Mouse (Mus musculus): ENCODE results near the gene Gstm2. TPM values are rescaled to one million over a fixed set of nuclear protein-coding genes. Genes with fewer than 3 reads are reported as not detected.
"Not testable (repeated sequence)": the region's sequence is repeated elsewhere in the genome, so short reads cannot be mapped to it uniquely, and the experiment has no call there.

The Gstm2 gene
- polyA plus RNA-seq (2015; fragmentation: Nextera tagmentation; extraction: Ambion mirVana): 42.0 and 46.6 TPM in 2 replicates

DNA sequence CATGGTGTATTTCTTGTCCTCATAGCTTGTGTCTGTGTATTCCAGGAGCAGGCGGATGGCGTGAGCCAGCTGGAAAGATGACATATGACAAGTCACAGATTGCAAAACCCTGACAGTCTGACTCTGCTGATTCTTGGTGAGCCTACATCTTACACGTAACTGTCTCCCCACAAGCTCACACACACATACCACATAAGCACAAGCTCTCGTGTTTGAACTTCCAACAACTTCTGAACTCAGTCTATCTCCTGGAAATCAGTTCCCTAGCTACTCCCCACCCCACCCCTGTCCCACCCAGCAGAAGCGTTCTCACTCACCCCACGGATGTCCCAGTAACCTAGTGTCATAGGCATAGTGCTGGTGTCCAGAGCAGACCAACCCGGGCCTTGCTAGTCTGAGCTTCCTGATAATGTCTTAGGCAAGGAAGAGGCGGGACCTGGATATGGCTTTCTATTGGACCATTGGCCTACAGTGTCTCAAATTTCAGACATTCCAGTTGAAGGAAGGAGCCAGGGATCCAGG lies at the start of gene Gstm2:
Gene Gstm2 (minus strand): TSS at position 413 of the 522 bp plus-strand sequence.
- H3K4me3 ChIP-seq: peak within 1 kb of the TSS; percentile 23
- H3K36me3 ChIP-seq: no peaks in the 10 kb centered on the region
- no peaks in the 10 kb centered on the region for H3K9me3 ChIP-seq
- WGBS: 51% methylated on average over 8 of the region's 8 CpGs
- H3K4me2 ChIP-seq: peak within 1 kb of the TSS; percentile 45
- H3K4me1 ChIP-seq: peaks cover 12% of the 10 kb centered on the region; the same call in 1 of the 2 replicates
- H3K27me3 ChIP-seq: no peaks in the 10 kb centered on the region
- no peak within 1 kb of the TSS for H3K9ac ChIP-seq
- ATAC-seq (ENCODE audit: insufficient number of reproducible peaks, insufficient read depth, low FRiP score, low TSS enrichment, low read depth): peak; percentile 59; the same call in 1 of the 2 replicates
- H3K27ac ChIP-seq: peak within 1 kb of the TSS; percentile 11; the same call in 1 of the 2 replicates

DNA sequence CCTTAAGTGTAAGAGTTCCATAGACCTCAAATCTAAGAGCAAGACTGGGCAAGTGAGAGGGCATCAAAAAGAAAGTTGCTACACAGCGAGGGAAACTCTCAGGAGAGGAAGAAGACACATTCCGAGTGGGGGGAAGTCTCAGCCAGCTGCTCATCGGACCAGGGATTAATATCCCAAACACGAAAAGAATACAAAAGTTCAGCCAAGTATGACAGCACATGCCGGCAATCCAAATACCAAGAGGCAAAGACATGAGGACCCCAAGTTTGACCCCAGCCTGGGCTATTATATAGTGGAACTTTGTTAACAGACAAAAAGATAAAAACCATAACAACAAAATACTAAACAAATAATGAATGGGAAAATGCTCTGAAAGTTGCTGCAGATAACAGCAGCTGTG lies 46.9 kb upstream of the Gstm2 start:
- H3K4me2 ChIP-seq: no peak overlapping the region
- H3K27ac ChIP-seq: no peak overlapping the region
- ATAC-seq (ENCODE audit: insufficient number of reproducible peaks, insufficient read depth, low FRiP score, low TSS enrichment, low read depth): no peak
- H3K4me1 ChIP-seq: no peaks in the 10 kb centered on the region
- H3K4me3 ChIP-seq: no peak overlapping the region
- H3K36me3 ChIP-seq: no peaks in the 10 kb centered on the region
- WGBS: 72% methylated on average over 5 of the region's 5 CpGs
- H3K27me3 ChIP-seq: no peaks in the 10 kb centered on the region
- H3K9me3 ChIP-seq: no peaks in the 10 kb centered on the region
- no peak overlapping the region for H3K9ac ChIP-seq

DNA sequence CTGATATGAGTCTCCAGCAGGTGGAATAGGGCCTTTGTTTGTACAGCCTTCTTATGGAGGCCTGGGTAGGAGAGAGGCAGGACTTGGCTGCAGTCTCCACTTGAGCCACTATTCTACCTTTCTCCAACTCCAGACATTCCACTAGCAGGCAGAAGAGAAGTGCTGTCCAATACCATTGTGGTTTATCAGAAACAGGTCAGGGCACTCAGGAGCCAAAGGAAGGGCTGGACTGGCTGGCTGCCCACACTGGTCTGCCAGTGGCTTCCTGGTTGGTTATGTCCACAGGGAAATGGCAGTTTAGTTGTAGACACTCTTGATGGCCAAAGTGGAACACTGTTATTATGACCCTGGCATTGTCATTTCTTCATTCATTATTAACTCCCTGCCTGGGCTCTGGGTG lies 45.9 kb upstream of the Gstm2 start:
- Histone ChIP-seq H3K27ac (no peak overlapping the region), H3K9ac (no peak overlapping the region), H3K4me2 (no peak overlapping the region), H3K36me3 (no peaks in the 10 kb centered on the region), H3K27me3 (no peaks in the 10 kb centered on the region), H3K4me3 (no peak overlapping the region), H3K4me1 (no peaks in the 10 kb centered on the region), H3K9me3 (no peaks in the 10 kb centered on the region)
- ATAC-seq (ENCODE audit: insufficient number of reproducible peaks, insufficient read depth, low FRiP score, low TSS enrichment, low read depth): no peak

DNA sequence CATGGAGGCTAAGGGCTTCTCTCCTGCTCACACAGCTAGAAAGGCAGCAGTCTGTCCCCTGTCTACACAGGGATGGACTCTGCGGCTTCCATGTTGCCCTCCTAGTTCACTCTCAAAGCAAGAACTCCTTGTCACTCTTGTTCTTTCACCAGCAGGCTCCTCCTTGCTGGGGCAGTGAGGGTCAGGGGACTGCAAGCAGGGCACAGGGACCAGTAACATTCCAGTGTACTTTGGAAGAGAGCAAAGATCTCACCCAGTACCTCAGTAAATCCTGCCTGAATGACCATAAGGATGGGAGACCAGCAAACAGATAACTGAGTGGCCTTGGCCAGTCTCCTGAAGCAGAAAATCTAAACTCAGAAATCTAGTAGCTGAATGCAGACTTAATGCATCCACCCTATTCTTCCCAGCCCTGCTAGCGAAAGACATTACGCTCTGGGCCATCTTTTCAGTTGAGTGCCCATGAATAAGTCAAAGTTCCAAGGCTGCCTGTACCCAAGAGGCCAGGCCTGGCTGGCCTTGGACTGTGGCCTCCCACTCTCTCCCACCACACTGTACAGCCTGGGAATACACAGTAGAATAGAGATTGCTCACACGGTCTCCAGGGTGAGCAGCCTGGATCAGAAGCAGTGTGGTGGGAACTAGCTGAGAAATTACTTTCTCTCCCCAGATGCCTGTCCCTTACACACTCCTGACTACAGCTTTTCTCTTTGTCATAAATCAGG lies 42.5 kb upstream of the Gstm2 start:
- Histone ChIP-seq H3K36me3 (no peaks in the 10 kb centered on the region), H3K27me3 (no peaks in the 10 kb centered on the region), H3K4me2 (no peak overlapping the region), H3K27ac (no peak overlapping the region), H3K9me3 (no peaks in the 10 kb centered on the region), H3K9ac (no peak overlapping the region), H3K4me3 (no peak overlapping the region), H3K4me1 (no peaks in the 10 kb centered on the region)
- 84% methylated on average over 4 of the region's 4 CpGs for WGBS
- ATAC-seq (ENCODE audit: insufficient number of reproducible peaks, insufficient read depth, low FRiP score, low TSS enrichment, low read depth): no peak

DNA sequence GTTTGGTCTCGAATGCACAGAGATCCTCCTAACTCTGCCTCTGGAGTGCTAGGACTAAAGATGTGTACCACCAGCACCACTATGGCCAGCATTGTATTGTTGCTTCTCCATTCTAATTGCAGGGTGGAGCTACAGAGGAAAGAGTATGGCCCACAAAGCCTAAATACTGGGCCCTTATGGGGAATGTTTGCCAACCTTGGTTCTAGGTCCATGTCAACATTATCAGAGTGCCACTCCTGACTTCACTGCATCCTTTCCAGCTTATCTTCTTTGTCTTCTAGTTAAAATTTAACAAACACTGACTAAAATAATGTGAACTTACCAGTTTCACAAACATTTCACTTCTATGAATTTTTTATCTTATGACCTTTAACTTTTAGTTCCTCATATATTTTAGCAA lies 40.3 kb upstream of the Gstm2 start:
- Histone ChIP-seq H3K4me3 (no peak overlapping the region), H3K4me1 (no peaks in the 10 kb centered on the region), H3K4me2 (no peak overlapping the region), H3K9me3 (no peaks in the 10 kb centered on the region), H3K9ac (no peak overlapping the region), H3K27ac (no peak overlapping the region), H3K36me3 (no peaks in the 10 kb centered on the region), H3K27me3 (no peaks in the 10 kb centered on the region)
- 71% methylated on average over 1 of the region's 1 CpGs for WGBS
- ATAC-seq (ENCODE audit: insufficient number of reproducible peaks, insufficient read depth, low FRiP score, low TSS enrichment, low read depth): no peak

DNA sequence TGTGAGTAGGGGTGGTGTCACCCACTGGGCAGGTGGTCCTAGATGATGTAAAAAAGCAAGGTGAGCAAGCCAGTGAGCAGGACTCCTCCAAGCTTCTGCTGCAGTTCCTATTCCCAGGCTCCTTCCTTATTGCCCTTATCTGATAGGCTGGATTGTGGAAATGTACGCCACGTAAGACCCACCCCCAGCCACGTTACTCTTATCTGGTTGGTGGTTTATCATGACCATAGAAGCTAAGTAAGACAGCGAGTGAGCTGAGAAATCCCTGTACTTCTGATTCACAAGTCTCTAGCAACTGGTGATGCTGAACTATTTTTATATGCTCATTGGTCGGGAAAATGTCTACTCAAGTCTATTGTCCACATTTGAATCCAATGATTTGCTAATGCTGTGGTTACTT lies 39.8 kb upstream of the Gstm2 start:
- Histone ChIP-seq H3K27ac (no peak overlapping the region), H3K36me3 (no peaks in the 10 kb centered on the region), H3K27me3 (no peaks in the 10 kb centered on the region), H3K4me3 (no peak overlapping the region), H3K4me1 (no peaks in the 10 kb centered on the region), H3K4me2 (no peak overlapping the region), H3K9ac (no peak overlapping the region), H3K9me3 (no peaks in the 10 kb centered on the region)
- no peak for ATAC-seq (ENCODE audit: insufficient number of reproducible peaks, insufficient read depth, low FRiP score, low TSS enrichment, low read depth)
- 75% methylated on average over 5 of the region's 5 CpGs for WGBS

DNA sequence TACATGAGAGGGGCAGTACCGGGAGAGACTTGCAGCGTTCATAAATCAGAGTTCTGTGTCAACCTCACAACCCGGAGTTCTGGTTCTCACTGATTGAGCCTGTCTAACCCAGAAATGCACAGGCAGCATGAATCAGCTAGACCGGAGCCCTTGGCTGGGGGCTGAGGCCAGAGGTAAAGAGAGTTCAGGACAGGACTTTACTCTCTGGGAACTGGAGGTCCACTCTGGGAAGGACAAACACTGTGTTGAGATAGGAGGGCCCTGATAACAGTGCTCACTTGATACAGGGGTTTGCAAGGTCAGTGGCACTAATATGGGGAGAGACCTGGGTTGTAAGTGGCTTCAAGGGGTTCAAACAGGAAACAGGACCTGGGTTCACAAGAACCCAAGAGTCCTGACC lies 39.1 kb upstream of the Gstm2 start:
- H3K9ac ChIP-seq: no peak overlapping the region
- no peak for ATAC-seq (ENCODE audit: insufficient number of reproducible peaks, insufficient read depth, low FRiP score, low TSS enrichment, low read depth)

DNA sequence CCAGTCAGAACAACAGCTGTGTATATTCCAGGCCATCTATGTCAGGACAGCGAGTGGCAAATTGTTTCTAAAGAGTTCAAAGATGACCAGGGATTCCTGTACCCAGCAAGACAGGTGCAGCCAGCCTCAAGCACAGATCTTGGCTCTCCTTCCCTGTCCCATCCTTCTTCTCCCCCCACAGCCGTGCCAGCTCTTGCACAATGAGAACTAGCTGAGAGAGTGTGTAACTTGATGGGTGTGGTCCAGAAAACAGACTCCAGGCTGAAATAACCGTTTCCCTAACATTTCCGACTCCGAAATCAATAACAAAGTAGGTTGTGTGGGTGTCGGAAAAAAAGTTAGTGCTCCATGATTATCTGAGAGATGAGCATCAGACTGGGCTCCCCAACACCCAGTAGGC lies 36.4 kb upstream of the Gstm2 start:
- H3K27ac ChIP-seq: no peak overlapping the region
- no peaks in the 10 kb centered on the region for H3K9me3 ChIP-seq
- no peak overlapping the region for H3K4me2 ChIP-seq
- H3K4me1 ChIP-seq: peaks cover 6% of the 10 kb centered on the region; the same call in 1 of the 2 replicates
- no peak overlapping the region for H3K9ac ChIP-seq
- no peaks in the 10 kb centered on the region for H3K36me3 ChIP-seq
- no peak overlapping the region for H3K4me3 ChIP-seq
- H3K27me3 ChIP-seq: no peaks in the 10 kb centered on the region
- no peak for ATAC-seq (ENCODE audit: insufficient number of reproducible peaks, insufficient read depth, low FRiP score, low TSS enrichment, low read depth)
- WGBS: 71% methylated on average over 6 of the region's 6 CpGs

More for the DNA sequence above, 39.1 kb upstream of the Gstm2 start:
- Histone ChIP-seq H3K27me3 (no peaks in the 10 kb centered on the region), H3K4me3 (no peak overlapping the region), H3K4me2 (no peak overlapping the region), H3K9me3 (no peaks in the 10 kb centered on the region), H3K4me1 (no peaks in the 10 kb centered on the region), H3K27ac (no peak overlapping the region), H3K36me3 (no peaks in the 10 kb centered on the region)
- 79% methylated on average over 4 of the region's 4 CpGs for WGBS

DNA sequence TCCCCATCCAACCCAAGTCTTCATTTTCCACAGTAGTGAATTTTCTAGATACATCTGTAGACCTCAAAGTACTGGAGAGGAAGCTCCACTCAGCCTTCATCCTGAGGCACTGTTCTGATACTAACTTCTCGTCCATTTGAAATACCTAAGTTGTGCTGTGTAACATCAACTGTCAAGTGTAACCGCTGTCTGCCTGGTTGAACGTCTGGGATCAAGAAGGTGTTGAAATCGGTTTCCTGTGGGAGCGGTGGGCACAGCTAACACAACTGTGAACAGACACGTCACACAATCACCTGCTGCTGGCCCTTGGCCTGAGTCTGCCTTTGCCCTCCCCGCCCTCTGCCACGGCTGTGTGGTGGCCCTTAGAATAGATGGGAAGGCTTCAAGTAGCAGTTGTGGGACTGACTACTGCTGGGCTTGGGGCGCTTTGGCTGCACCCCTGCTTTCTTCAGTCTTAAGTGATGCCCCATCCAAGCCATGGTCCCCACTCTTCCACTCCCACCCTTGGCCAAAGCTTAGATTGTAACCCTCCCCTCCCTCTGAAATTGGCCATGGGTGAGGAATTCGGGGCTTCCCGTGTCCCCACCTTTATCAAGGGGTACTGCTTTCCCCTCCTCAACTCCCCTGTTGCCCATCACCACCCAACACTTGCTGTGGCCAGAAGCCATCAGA lies 34.2 kb upstream of the Gstm2 start:
- ATAC-seq (ENCODE audit: insufficient number of reproducible peaks, insufficient read depth, low FRiP score, low TSS enrichment, low read depth); H3K9ac ChIP-seq; H3K4me3 ChIP-seq; H3K36me3 ChIP-seq; H3K27ac ChIP-seq; H3K4me2 ChIP-seq; H3K9me3 ChIP-seq; H3K27me3 ChIP-seq: not testable (repeated sequence)
- peaks cover 15% of the 10 kb centered on the region for H3K4me1 ChIP-seq
- 80% methylated on average over 11 of the region's 11 CpGs for whole genome bisulfite sequencing

DNA sequence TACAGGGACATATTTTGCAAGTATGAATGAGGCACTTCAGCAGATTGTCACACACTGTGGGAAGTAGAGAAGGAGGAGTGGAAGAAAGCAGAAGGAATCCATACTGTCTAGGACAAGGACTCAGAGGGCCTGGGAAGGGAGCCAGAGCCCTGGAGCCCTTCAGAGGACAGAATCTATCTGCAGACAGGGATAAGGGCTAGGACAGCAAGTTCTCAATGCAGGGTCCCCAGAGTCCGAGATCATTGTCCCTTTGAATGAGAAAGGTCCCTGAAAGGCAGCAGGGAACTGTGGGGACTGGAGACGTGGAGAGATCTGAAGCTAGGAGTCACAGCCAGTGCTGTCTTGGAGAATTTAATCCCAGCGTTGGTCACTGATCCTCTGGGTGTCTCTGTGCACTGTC lies 33.0 kb upstream of the Gstm2 start:
- not testable (repeated sequence) for H3K9me3 ChIP-seq; H3K4me2 ChIP-seq; H3K4me3 ChIP-seq; H3K27me3 ChIP-seq; H3K36me3 ChIP-seq; H3K27ac ChIP-seq; ATAC-seq (ENCODE audit: insufficient number of reproducible peaks, insufficient read depth, low FRiP score, low TSS enrichment, low read depth); H3K9ac ChIP-seq
- peaks cover 15% of the 10 kb centered on the region for H3K4me1 ChIP-seq
- WGBS: 68% methylated on average over 3 of the region's 3 CpGs

DNA sequence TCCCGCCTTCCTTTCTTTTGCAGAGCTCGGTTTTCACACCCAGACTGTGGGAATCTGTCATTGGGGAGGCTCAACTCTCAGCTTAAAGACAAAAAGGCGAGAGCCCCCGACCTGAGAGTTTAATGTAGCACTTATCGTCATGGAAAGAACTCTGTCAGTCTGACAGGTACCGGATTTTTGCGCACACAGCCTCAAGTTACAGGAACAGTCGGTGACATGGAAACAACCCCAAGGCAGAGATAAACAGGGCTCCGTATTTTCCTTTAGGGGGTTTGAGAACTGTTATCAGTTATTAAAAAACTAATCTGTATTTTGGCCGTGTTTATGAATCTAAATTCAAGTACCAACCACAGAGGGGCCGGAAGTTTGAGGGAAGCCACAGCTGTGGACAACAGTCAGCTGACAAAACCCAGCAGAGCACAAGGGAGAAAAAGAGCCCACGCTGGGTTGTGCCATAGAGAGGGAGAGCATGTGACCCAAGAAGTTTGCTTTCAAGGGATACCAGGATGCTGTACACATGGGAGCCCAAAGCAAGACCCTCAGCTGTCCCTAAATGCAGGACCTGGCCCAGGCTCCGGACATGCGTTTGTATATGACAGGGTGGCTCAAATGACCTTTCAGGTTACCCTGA lies 32.1 kb upstream of the Gstm2 start:
- no peaks in the 10 kb centered on the region for H3K9me3 ChIP-seq
- peak overlapping the region; percentile 82 for H3K4me2 ChIP-seq
- no peaks in the 10 kb centered on the region for H3K36me3 ChIP-seq
- 22% methylated on average over 14 of the region's 14 CpGs for whole genome bisulfite sequencing
- H3K27ac ChIP-seq: peak overlapping the region; percentile 93
- no peaks in the 10 kb centered on the region for H3K27me3 ChIP-seq
- peak overlapping the region; percentile 47 for H3K4me3 ChIP-seq
- H3K9ac ChIP-seq: peak overlapping the region; percentile 65
- peaks cover 15% of the 10 kb centered on the region for H3K4me1 ChIP-seq
- ATAC-seq (ENCODE audit: insufficient number of reproducible peaks, insufficient read depth, low FRiP score, low TSS enrichment, low read depth): no peak
